Comparison of ENCODE assay signal across 25 mouse cellular contexts in genomic region chr11:120257911-120258310, GRCm38 (mm10). TPM values are rescaled to one million over a fixed set of nuclear protein-coding genes. Genes with fewer than 3 reads are reported as not detected.
A peak's percentile ranks its signal among the peaks of the same experiment; 100 is the strongest.
DNase-seq lines count a peak whose midpoint lies in the region; ATAC-seq lines count a peak whose summit lies in the region.
"Had no signal": no experiment of that assay in that cellular context is flagged by ENCODE, and none has a peak within 500 bp of the region (broad histone marks: within the 10 kb centered on the region; RNA-seq: fewer than 3 reads in every experiment).

No protein-coding gene starts in this region.

- peaks cover 98% of the 10 kb centered on the region for H3K4me1 ChIP-seq in forebrain, embryonic 10.5 days
- peaks cover 87% of the 10 kb centered on the region for H3K4me1 ChIP-seq in forebrain, embryonic 14.5 days (ENCODE audit: control insufficient read depth, insufficient read depth, low read length)
- H3K4me1 ChIP-seq in hindbrain, embryonic 13.5 days (replicated peaks), result peaks cover 99% of the 10 kb centered on the region
- H3K4me1 ChIP-seq in hindbrain, embryonic 12.5 days, result peaks cover 93% of the 10 kb centered on the region
- peaks cover 98% of the 10 kb centered on the region for H3K4me1 ChIP-seq in embryonic facial prominence, embryonic 10.5 days

- H3K4me2 ChIP-seq in forebrain, embryonic 14.5 days (ENCODE audit: low read length), result no peak overlapping the region
- no peak overlapping the region for H3K4me2 ChIP-seq in hindbrain, embryonic 13.5 days
- no peak overlapping the region for H3K4me2 ChIP-seq in hindbrain, embryonic 12.5 days (replicated peaks)
- H3K4me2 ChIP-seq: embryonic facial prominence, embryonic 12.5 days; forebrain, embryonic 13.5 days; heart, embryonic 13.5 days; hindbrain, embryonic 15.5 days had no signal

- 98% methylated on average over 13 of the region's 13 CpGs for WGBS in forebrain, embryonic 10.5 days
- 97% methylated on average over 13 of the region's 13 CpGs for WGBS in forebrain, embryonic 14.5 days
- 86% methylated on average over 13 of the region's 13 CpGs for WGBS in hindbrain, embryonic 13.5 days
- WGBS in hindbrain, embryonic 12.5 days, result 90% methylated on average over 13 of the region's 13 CpGs
- 98% methylated on average over 13 of the region's 13 CpGs for WGBS in embryonic facial prominence, embryonic 10.5 days

- DNase-seq in forebrain, embryonic 10.5 days (ENCODE audit: extremely low spot score, low spot score), result no peak
- DNase-seq in forebrain, embryonic 14.5 days (ENCODE audit: low spot score), result no peak
- no peak for DNase-seq in embryonic facial prominence, embryonic 10.5 days (ENCODE audit: low spot score)
- DNase-seq in right cerebral cortex, postnatal 14 days, result no peak
- DNase-seq: adrenal gland, adult 8-10 months; adrenal gland, postnatal 25 days; cerebellum, adult 11-12 months; cerebellum, adult 8-10 months; cerebellum, postnatal 36 days; forebrain, postnatal 0 days; gastrocnemius, postnatal 10 days; gastrocnemius, postnatal 36 days; heart, adult 2 months; heart, postnatal 14 days; heart, postnatal 4 days had no signal

- H3K4me3 ChIP-seq in forebrain, embryonic 10.5 days, result no peak overlapping the region
- H3K4me3 ChIP-seq in forebrain, embryonic 14.5 days (ENCODE audit: low read depth, low read length), result no peak overlapping the region
- no peak overlapping the region for H3K4me3 ChIP-seq in hindbrain, embryonic 13.5 days
- no peak overlapping the region for H3K4me3 ChIP-seq in hindbrain, embryonic 12.5 days
- H3K4me3 ChIP-seq in embryonic facial prominence, embryonic 10.5 days, result no peak overlapping the region
- H3K4me3 ChIP-seq: embryonic facial prominence, embryonic 12.5 days; erythroblast, embryonic 14.5 days; forebrain, embryonic 13.5 days; heart, adult 2 months; heart, embryonic 10.5 days; heart, embryonic 13.5 days; hindbrain, embryonic 15.5 days had no signal

- H3K27ac ChIP-seq in forebrain, embryonic 10.5 days, result peak overlapping the region; percentile 75; the same call in 1 of the 2 replicates
- H3K27ac ChIP-seq in forebrain, embryonic 14.5 days (ENCODE audit: low read depth, low read length), result no peak overlapping the region
- 0 out of 2 replicates have a peak overlapping the region, but pooled peaks have one; percentile 32 for H3K27ac ChIP-seq in hindbrain, embryonic 13.5 days
- H3K27ac ChIP-seq in hindbrain, embryonic 12.5 days, result no peak overlapping the region
- 0 out of 2 replicates have a peak overlapping the region, but pooled peaks have one; percentile 8 for H3K27ac ChIP-seq in embryonic facial prominence, embryonic 10.5 days (replicated peaks)
- H3K27ac ChIP-seq: embryonic facial prominence, embryonic 12.5 days; forebrain, embryonic 13.5 days; heart, adult 2 months; heart, embryonic 10.5 days; heart, embryonic 13.5 days had no signal

- no peaks in the 10 kb centered on the region for H3K27me3 ChIP-seq in forebrain, embryonic 10.5 days (ENCODE audit: poor library complexity, severe bottlenecking)
- H3K27me3 ChIP-seq in forebrain, embryonic 14.5 days (replicated peaks; ENCODE audit: control insufficient read depth, insufficient read depth, low read length), result no peaks in the 10 kb centered on the region
- 0 out of 2 replicates have a peak, but pooled peaks cover 14% of the 10 kb centered on the region for H3K27me3 ChIP-seq in hindbrain, embryonic 13.5 days
- H3K27me3 ChIP-seq in hindbrain, embryonic 12.5 days, result no peaks in the 10 kb centered on the region
- no peaks in the 10 kb centered on the region for H3K27me3 ChIP-seq in embryonic facial prominence, embryonic 10.5 days (replicated peaks; ENCODE audit: low read depth, poor library complexity, severe bottlenecking)
- H3K27me3 ChIP-seq: embryonic facial prominence, embryonic 12.5 days; heart, embryonic 13.5 days; hindbrain, embryonic 15.5 days had no signal

- H3K9ac ChIP-seq in forebrain, embryonic 14.5 days (ENCODE audit: low read length), result no peak overlapping the region
- H3K9ac ChIP-seq in hindbrain, embryonic 13.5 days, result no peak overlapping the region
- no peak overlapping the region for H3K9ac ChIP-seq in hindbrain, embryonic 12.5 days
- H3K9ac ChIP-seq: embryonic facial prominence, embryonic 12.5 days; forebrain, embryonic 13.5 days; forebrain, postnatal 0 days; heart, embryonic 13.5 days; hindbrain, embryonic 15.5 days had no signal

- no peaks in the 10 kb centered on the region for H3K9me3 ChIP-seq in forebrain, embryonic 10.5 days
- no peaks in the 10 kb centered on the region for H3K9me3 ChIP-seq in forebrain, embryonic 14.5 days (replicated peaks; ENCODE audit: control insufficient read depth, low read length)
- no peaks in the 10 kb centered on the region for H3K9me3 ChIP-seq in hindbrain, embryonic 13.5 days
- no peaks in the 10 kb centered on the region for H3K9me3 ChIP-seq in hindbrain, embryonic 12.5 days (replicated peaks)
- no peaks in the 10 kb centered on the region for H3K9me3 ChIP-seq in embryonic facial prominence, embryonic 10.5 days
- H3K9me3 ChIP-seq: embryonic facial prominence, embryonic 12.5 days; forebrain, embryonic 13.5 days; heart, embryonic 10.5 days; heart, embryonic 13.5 days; hindbrain, embryonic 15.5 days had no signal

- H3K36me3 ChIP-seq in forebrain, embryonic 10.5 days (replicated peaks), result peaks cover 69% of the 10 kb centered on the region
- 0 out of 2 replicates have a peak, but pooled peaks cover 4% of the 10 kb centered on the region for H3K36me3 ChIP-seq in forebrain, embryonic 14.5 days (ENCODE audit: control insufficient read depth, insufficient read depth, low read length)
- H3K36me3 ChIP-seq in hindbrain, embryonic 13.5 days, result peaks cover 8% of the 10 kb centered on the region
- H3K36me3 ChIP-seq in hindbrain, embryonic 12.5 days, result 0 out of 2 replicates have a peak, but pooled peaks cover 10% of the 10 kb centered on the region
- peaks cover 80% of the 10 kb centered on the region for H3K36me3 ChIP-seq in embryonic facial prominence, embryonic 10.5 days (replicated peaks)
- H3K36me3 ChIP-seq: hindbrain, embryonic 15.5 days had no signal

- ATAC-seq in forebrain, embryonic 14.5 days, result no peak
- no peak for ATAC-seq in hindbrain, embryonic 13.5 days (ENCODE audit: low FRiP score)
- no peak for ATAC-seq in hindbrain, embryonic 12.5 days (ENCODE audit: low FRiP score)
- ATAC-seq: activated CD4-positive, CD25-positive, alpha-beta regulatory T cell, adult 4 months; forebrain, embryonic 13.5 days; forebrain, postnatal 0 days; intestine, postnatal 0 days had no signal

RNA-seq across cellular contexts. Expression of gene Bahcc1, which starts 25.2 kb away (rescaled TPM):
- polyA plus RNA-seq in forebrain, embryonic 10.5 days (2016; fragmentation: Nextera tagmentation; extraction: Ambion mirVana), result 13.7 and 16.1 TPM in 2 replicates
- 12.6 and 14.5 TPM in 2 replicates for polyA plus RNA-seq in forebrain, embryonic 14.5 days (2014; fragmentation: Nextera tagmentation; extraction: Ambion mirVana)
- polyA plus RNA-seq in hindbrain, embryonic 13.5 days (2015; fragmentation: Nextera tagmentation; extraction: Ambion mirVana), result 13.6 and 17.0 TPM in 2 replicates
- polyA plus RNA-seq in hindbrain, embryonic 12.5 days (2016; fragmentation: Nextera tagmentation; extraction: Ambion mirVana), result 21.9 and 23.8 TPM in 2 replicates
- polyA plus RNA-seq in embryonic facial prominence, embryonic 10.5 days (2016; fragmentation: Nextera tagmentation; extraction: Ambion mirVana), result 18.0 and 18.4 TPM in 2 replicates
- polyA plus RNA-seq: activated CD4-positive, CD25-positive, alpha-beta regulatory T cell, adult 4 months had no signal

Comparison
In these comparisons a context has a peak if more than half of its experiments do, and no peak if none do; other contexts are left out.
1. H3K27ac ChIP-seq: peak in forebrain, embryonic 10.5 days (single experiment), hindbrain, embryonic 13.5 days (single experiment) and embryonic facial prominence, embryonic 10.5 days (single experiment); none in forebrain, embryonic 14.5 days (single experiment) and hindbrain, embryonic 12.5 days (single experiment).